Mouse (Mus musculus): Measurements from ENCODE around the gene Dzip1.

GRCm38 (mm10) chr14:118855141-118855800, 70.0 kb downstream of the Dzip1 start:
- TF ChIP-seq CTCF (IDR thresholded peaks at IDR 0.05; ENCODE audit: low read depth, low read length) (no peak), GATA1 (IDR thresholded peaks at IDR 0.05; ENCODE audit: borderline replicate concordance, low read length) (no peak)

Data from G1E (cell line).